Mouse (Mus musculus): Measurements from ENCODE around the gene Selenow. TPM values are rescaled to one million over a fixed set of nuclear protein-coding genes. Genes with fewer than 3 reads are reported as not detected.

The Selenow gene
- polyA plus RNA-seq, 1 experiment = 1,588 TPM

- no peak for TF ChIP-seq GATA1 (IDR thresholded peaks at IDR 0.05; ENCODE audit: low read length)
These were observed 30.2 kb upstream of the Selenow start for GRCm38 (mm10) chr7:15952416-15952815.

- TF ChIP-seq GATA1 (IDR thresholded peaks at IDR 0.05; ENCODE audit: low read length) = no peak
These were observed 27.8 kb upstream of the Selenow start for GRCm38 (mm10) chr7:15950008-15950407.

GRCm38 (mm10) chr7:15949216-15949790, 27.1 kb upstream of the Selenow start:
- no peak for TF ChIP-seq GATA1 (IDR thresholded peaks at IDR 0.05; ENCODE audit: low read length)

GRCm38 (mm10) chr7:15948381-15948941, 26.3 kb upstream of the Selenow start:
- no peak for TF ChIP-seq GATA1 (IDR thresholded peaks at IDR 0.05; ENCODE audit: low read length)

- peak; percentile 44 for TF ChIP-seq GATA1 (IDR thresholded peaks at IDR 0.05; ENCODE audit: low read length)
These were observed 25.6 kb upstream of the Selenow start for GRCm38 (mm10) chr7:15947653-15948260.

GRCm38 (mm10) chr7:15945721-15946536, 23.7 kb upstream of the Selenow start, which contains the start of gene Nop53:
Gene Nop53 (minus strand): TSS chr7:15946074.
- peak; percentile 26 for TF ChIP-seq GATA1 (IDR thresholded peaks at IDR 0.05; ENCODE audit: low read length)

- TF ChIP-seq GATA1 (IDR thresholded peaks at IDR 0.05; ENCODE audit: low read length) = no peak
These were observed 23.0 kb upstream of the Selenow start for GRCm38 (mm10) chr7:15945211-15945610.

- no peak for TF ChIP-seq GATA1 (IDR thresholded peaks at IDR 0.05; ENCODE audit: low read length)
These were observed 22.1 kb upstream of the Selenow start for GRCm38 (mm10) chr7:15944311-15944710.

- no peak for TF ChIP-seq GATA1 (IDR thresholded peaks at IDR 0.05; ENCODE audit: low read length)
These were observed 16.4 kb upstream of the Selenow start for GRCm38 (mm10) chr7:15938621-15939020.

- TF ChIP-seq GATA1 (IDR thresholded peaks at IDR 0.05; ENCODE audit: low read length) = no peak
These were observed 15.3 kb upstream of the Selenow start for GRCm38 (mm10) chr7:15937491-15937890.

- no peak for TF ChIP-seq GATA1 (IDR thresholded peaks at IDR 0.05; ENCODE audit: low read length)
These were observed 11.5 kb upstream of the Selenow start for GRCm38 (mm10) chr7:15933437-15934359.

- no peak for TF ChIP-seq GATA1 (IDR thresholded peaks at IDR 0.05; ENCODE audit: low read length)
These were observed 9.4 kb upstream of the Selenow start for GRCm38 (mm10) chr7:15931635-15932034.

- TF ChIP-seq GATA1 (IDR thresholded peaks at IDR 0.05; ENCODE audit: low read length) = no peak
These were observed 8.3 kb upstream of the Selenow start for GRCm38 (mm10) chr7:15930543-15930942.

GRCm38 (mm10) chr7:15929910-15930309, 7.7 kb upstream of the Selenow start:
- no peak for TF ChIP-seq GATA1 (IDR thresholded peaks at IDR 0.05; ENCODE audit: low read length)

- TF ChIP-seq GATA1 (IDR thresholded peaks at IDR 0.05; ENCODE audit: low read length) = no peak
These were observed 406 bp downstream of the Selenow start for GRCm38 (mm10) chr7:15921796-15922195.

All from G1E-ER4 (cell line).